Mouse (Mus musculus): ENCODE data around the gene Htr7. TPM values are rescaled to one million over a fixed set of nuclear protein-coding genes. Genes with fewer than 3 reads are reported as not detected.

Htr7 gene
- polyA plus RNA-seq, 1 experiment, result 0.44 TPM

- Histone ChIP-seq H3K4me1 (ENCODE audit: control insufficient read depth, insufficient read depth, low read length) (no peaks in the 10 kb centered on the region), H3K27ac (ENCODE audit: insufficient read depth, low read length) (no peak overlapping the region), H3K4me3 (ENCODE audit: insufficient read depth, low read length) (no peak overlapping the region)
- TF ChIP-seq CTCF (IDR thresholded peaks at IDR 0.05; ENCODE audit: borderline replicate concordance, insufficient read depth, low read length), result no peak
- no peak for TF ChIP-seq POLR2A (IDR thresholded peaks at IDR 0.05; ENCODE audit: low read depth, low read length)
Measured at GRCm38 (mm10) chr19:35974681-35975080, 82.6 kb downstream of the Htr7 start.

- Histone ChIP-seq H3K27ac (ENCODE audit: insufficient read depth, low read length) (no peak overlapping the region), H3K4me3 (ENCODE audit: insufficient read depth, low read length) (no peak overlapping the region), H3K4me1 (ENCODE audit: control insufficient read depth, insufficient read depth, low read length) (no peaks in the 10 kb centered on the region)
- TF ChIP-seq POLR2A (IDR thresholded peaks at IDR 0.05; ENCODE audit: low read depth, low read length), result no peak
- TF ChIP-seq CTCF (IDR thresholded peaks at IDR 0.05; ENCODE audit: borderline replicate concordance, insufficient read depth, low read length), result no peak
Measured at GRCm38 (mm10) chr19:35957656-35958055, 99.7 kb downstream of the Htr7 start.

- Histone ChIP-seq H3K27ac (ENCODE audit: insufficient read depth, low read length) (no peak overlapping the region), H3K4me1 (ENCODE audit: control insufficient read depth, insufficient read depth, low read length) (no peaks in the 10 kb centered on the region), H3K4me3 (ENCODE audit: insufficient read depth, low read length) (no peak overlapping the region)
- TF ChIP-seq CTCF (IDR thresholded peaks at IDR 0.05; ENCODE audit: borderline replicate concordance, insufficient read depth, low read length), result no peak
- no peak for TF ChIP-seq POLR2A (IDR thresholded peaks at IDR 0.05; ENCODE audit: low read depth, low read length)
Measured at GRCm38 (mm10) chr19:35955698-35956097, 101.6 kb downstream of the Htr7 start.

GRCm38 (mm10) chr19:35949888-35950287 is 107.4 kb downstream of the Htr7 start:
- no peak overlapping the region for H3K4me3 ChIP-seq (ENCODE audit: insufficient read depth, low read length)
- no peak overlapping the region for H3K27ac ChIP-seq (ENCODE audit: insufficient read depth, low read length)
- no peak for TF ChIP-seq POLR2A (IDR thresholded peaks at IDR 0.05; ENCODE audit: low read depth, low read length)
- no peak for TF ChIP-seq CTCF (IDR thresholded peaks at IDR 0.05; ENCODE audit: borderline replicate concordance, insufficient read depth, low read length)
- no peaks in the 10 kb centered on the region for H3K4me1 ChIP-seq (ENCODE audit: control insufficient read depth, insufficient read depth, low read length)

GRCm38 (mm10) chr19:35924961-35925495 is 132.3 kb downstream of the Htr7 start:
- Histone ChIP-seq H3K4me3 (ENCODE audit: insufficient read depth, low read length) (no peak overlapping the region), H3K27ac (ENCODE audit: insufficient read depth, low read length) (no peak overlapping the region), H3K4me1 (ENCODE audit: control insufficient read depth, insufficient read depth, low read length) (no peaks in the 10 kb centered on the region)
- TF ChIP-seq CTCF (IDR thresholded peaks at IDR 0.05; ENCODE audit: borderline replicate concordance, insufficient read depth, low read length), result no peak

- Histone ChIP-seq H3K4me1 (ENCODE audit: control insufficient read depth, insufficient read depth, low read length) (no peaks in the 10 kb centered on the region), H3K4me3 (ENCODE audit: insufficient read depth, low read length) (no peak overlapping the region), H3K27ac (ENCODE audit: insufficient read depth, low read length) (no peak overlapping the region)
- TF ChIP-seq CTCF (IDR thresholded peaks at IDR 0.05; ENCODE audit: borderline replicate concordance, insufficient read depth, low read length), result no peak
- no peak for TF ChIP-seq POLR2A (IDR thresholded peaks at IDR 0.05; ENCODE audit: low read depth, low read length)
Measured at GRCm38 (mm10) chr19:35924418-35924817, 132.9 kb downstream of the Htr7 start.

Other genes starting within 250 kb of the Htr7 start
- gene Rpp30, start 26.2 kb upstream of the Htr7 start, polyA plus RNA-seq (2011; ENCODE audit: insufficient read length, low read depth, missing spikeins), result 23.8 and 29.5 TPM in 2 replicates
- gene Ankrd1, start 62.6 kb upstream of the Htr7 start, polyA plus RNA-seq (2011; ENCODE audit: insufficient read length, low read depth, missing spikeins), result 30.6 and 110 TPM in 2 replicates

Measured in embryonic fibroblast, embryonic 13.5 days (primary cell).